Mouse (Mus musculus) heart, postnatal 4 days (tissue): ENCODE results near the gene C1s1. TPM values are rescaled to one million over a fixed set of nuclear protein-coding genes. Genes with fewer than 3 reads are reported as not detected.
"Not testable (repeated sequence)": the region's sequence is repeated elsewhere in the genome, so short reads cannot be mapped to it uniquely, and the experiment has no call there.

Experiments used
- DNase-seq: peaks from one replicate; pipeline ENCODE4 v3.0.0; 2021
- total RNA-seq, 2 experiments: library from RNA; stranded (reverse); gene quantifications; 2 replicates each; pipeline ENCODE4 v1.2.3; 2021

The C1s1 gene
- 1 to 10 TPM; 7.9 to 9.1 TPM for total RNA-seq

GRCm38 (mm10) chr6:124542284-124542683 is at the start of gene C1s1:
Gene C1s1 (minus strand): TSS chr6:124542359.
- peak; percentile 52 for DNase-seq

- no peak for DNase-seq
Measured at GRCm38 (mm10) chr6:124588771-124589170, 46.6 kb upstream of the C1s1 start.

GRCm38 (mm10) chr6:124586266-124586665 is 44.1 kb upstream of the C1s1 start:
- DNase-seq = no peak

- peak; percentile 64 for DNase-seq
Measured at GRCm38 (mm10) chr6:124585761-124586160, 43.6 kb upstream of the C1s1 start.

GRCm38 (mm10) chr6:124584935-124585334 is 42.8 kb upstream of the C1s1 start:
- DNase-seq = no peak

- no peak for DNase-seq
Measured at GRCm38 (mm10) chr6:124582231-124582630, 40.1 kb upstream of the C1s1 start.

- DNase-seq = peak; percentile 32
Measured at GRCm38 (mm10) chr6:124580155-124580554, 38.0 kb upstream of the C1s1 start.

GRCm38 (mm10) chr6:124575155-124575678 is 33.1 kb upstream of the C1s1 start:
- not testable (repeated sequence) for DNase-seq

- DNase-seq = peak; percentile 77
Measured at GRCm38 (mm10) chr6:124570026-124570425, 27.9 kb upstream of the C1s1 start, which contains the start of gene C1rb. Gene C1rb (plus strand): TSS chr6:124570294.

GRCm38 (mm10) chr6:124561611-124562010 is 19.5 kb upstream of the C1s1 start:
- DNase-seq = not testable (repeated sequence)

GRCm38 (mm10) chr6:124561156-124561555 is 19.0 kb upstream of the C1s1 start:
- not testable (repeated sequence) for DNase-seq

- not testable (repeated sequence) for DNase-seq
Measured at GRCm38 (mm10) chr6:124555956-124556355, 13.8 kb upstream of the C1s1 start.

- no peak for DNase-seq
Measured at GRCm38 (mm10) chr6:124552766-124553165, 10.6 kb upstream of the C1s1 start.

GRCm38 (mm10) chr6:124549023-124549550 is 6.9 kb upstream of the C1s1 start:
- DNase-seq = no peak

GRCm38 (mm10) chr6:124547979-124548378 is 5.8 kb upstream of the C1s1 start:
- not testable (repeated sequence) for DNase-seq

- no peak for DNase-seq
Measured at GRCm38 (mm10) chr6:124545425-124545824, 3.3 kb upstream of the C1s1 start.

- DNase-seq = peak; percentile 34
Measured at GRCm38 (mm10) chr6:124544466-124544865, 2.3 kb upstream of the C1s1 start.

- DNase-seq = not testable (repeated sequence)
Measured at GRCm38 (mm10) chr6:124541176-124541575, 983 bp downstream of the C1s1 start.

GRCm38 (mm10) chr6:124536125-124536829 is 5.9 kb downstream of the C1s1 start:
- DNase-seq = not testable (repeated sequence)

- no peak for DNase-seq
Measured at GRCm38 (mm10) chr6:124531077-124531476, 11.1 kb downstream of the C1s1 start.

GRCm38 (mm10) chr6:124527881-124528280 is 14.3 kb downstream of the C1s1 start:
- DNase-seq = no peak

GRCm38 (mm10) chr6:124522082-124522481 is 20.1 kb downstream of the C1s1 start:
- DNase-seq = peak; percentile 14

- not testable (repeated sequence) for DNase-seq
Measured at GRCm38 (mm10) chr6:124517733-124518132, 24.4 kb downstream of the C1s1 start.

- peak; percentile 70 for DNase-seq
Measured at GRCm38 (mm10) chr6:124512355-124512836, 29.8 kb downstream of the C1s1 start, which contains the start of gene C1ra. Gene C1ra (plus strand): TSS chr6:124512405.
